Mouse (Mus musculus) megakaryocyte-erythroid progenitor cell, adult 5-6 weeks (primary cell): Measurements from ENCODE around the gene Anxa9. TPM values are rescaled to one million over a fixed set of nuclear protein-coding genes. Genes with fewer than 3 reads are reported as not detected.

Source experiments
- ATAC-seq: replicated peaks from 2 replicates; pipeline ENCODE4 v1.8.0; 2016; ENCODE audit warnings: mild to moderate bottlenecking, inconsistent platforms; ENCODE audit not compliant: severe bottlenecking, poor library complexity, low FRiP score, low TSS enrichment
- total RNA-seq, 2 experiments: library from RNA; stranded (forward) in 1 of 2; stranded (reverse) in 1 of 2; fragments of 200-1000, 215-1000 nt in 1 of 2; fragments of >200 nt in 1 of 2; fragmentation: Nextera tagmentation in 1 of 2; gene quantifications; 2 replicates each; pipeline ENCODE4 v1.2.3; 2014 to 2017

Gene Anxa9
- total RNA-seq, 2 experiments from 2014 or later, result 16.7 to 35.5 TPM

DNA sequence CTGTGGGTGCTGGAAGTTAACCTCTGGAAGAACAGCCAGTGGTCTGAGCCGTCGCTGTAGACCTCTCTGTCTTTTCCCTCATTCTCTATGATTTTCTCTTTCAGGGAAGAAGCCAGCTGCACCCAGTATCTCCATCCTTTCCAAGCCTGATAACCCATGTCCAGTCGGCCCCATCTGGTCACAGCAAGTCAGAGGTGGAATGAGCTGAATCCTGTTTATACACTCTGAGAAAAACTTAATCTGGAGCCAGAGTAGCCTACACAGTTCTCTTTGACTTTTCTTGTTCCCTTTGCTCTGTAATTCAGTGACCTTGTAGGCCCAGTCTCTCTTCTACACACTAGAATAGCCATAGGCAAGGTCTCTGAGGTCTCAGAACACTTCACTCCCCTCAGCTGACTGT lies 19.4 kb downstream of the Anxa9 start:
- ATAC-seq, result no peak

DNA sequence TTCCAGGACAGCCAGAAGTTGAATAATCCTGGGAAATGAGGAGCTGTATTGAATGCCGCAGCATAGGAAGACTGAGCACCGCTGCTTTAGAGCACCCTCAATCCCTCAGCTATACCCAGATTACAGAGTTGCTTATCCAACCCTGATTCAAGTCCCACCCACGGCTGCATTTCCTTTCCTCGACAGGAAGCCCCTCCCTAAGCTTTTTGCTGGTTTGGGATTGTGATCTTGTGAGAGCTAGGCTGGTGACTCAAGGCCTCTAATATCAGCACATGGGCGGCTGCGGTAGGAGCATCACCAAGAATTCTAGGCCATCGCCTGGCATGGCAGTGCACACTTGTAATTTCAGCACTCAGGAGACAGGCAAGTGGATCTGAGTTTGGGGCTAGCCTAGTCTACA lies 20.5 kb downstream of the Anxa9 start:
- ATAC-seq, result no peak

DNA sequence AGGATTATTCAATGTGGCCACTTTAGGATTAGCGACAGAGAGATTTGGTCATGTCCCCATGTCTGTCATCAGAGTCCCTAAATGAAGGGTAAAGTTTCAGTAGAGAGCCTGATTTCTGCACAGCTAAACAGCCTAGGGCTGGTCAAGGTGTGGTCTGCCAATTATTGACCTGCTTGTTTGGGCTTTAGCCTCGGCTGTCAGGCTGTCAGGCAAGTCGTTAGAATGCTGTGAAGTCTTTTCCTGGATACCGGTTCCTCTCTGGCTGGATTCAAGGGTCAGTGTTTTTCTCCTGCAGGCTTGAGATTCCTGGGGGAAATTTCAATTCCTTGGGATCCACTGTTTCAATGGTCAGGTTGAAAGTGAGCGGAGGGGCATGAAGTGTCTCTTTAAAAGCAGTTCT lies 21.0 kb downstream of the Anxa9 start:
- ATAC-seq, result no peak

DNA sequence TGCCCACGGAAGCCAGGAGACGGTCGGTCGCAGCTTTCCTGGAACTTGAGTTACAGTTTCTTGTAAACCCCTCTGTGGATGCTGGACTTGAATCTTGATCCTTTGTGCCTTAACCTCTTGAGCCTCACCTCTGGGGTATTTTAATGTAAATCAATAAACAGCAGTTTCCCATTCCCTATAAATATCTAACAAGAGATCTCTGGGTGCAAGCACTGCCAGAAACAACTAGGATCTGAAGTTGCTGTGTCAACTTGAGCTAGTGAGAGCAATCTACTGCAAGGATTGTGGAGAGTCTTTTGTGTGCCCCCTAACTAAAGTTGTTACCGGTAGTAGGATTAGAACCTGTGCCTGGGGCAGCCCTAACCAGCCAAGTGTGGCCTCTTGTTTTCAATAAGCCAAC lies 21.6 kb downstream of the Anxa9 start:
- ATAC-seq, result no peak

DNA sequence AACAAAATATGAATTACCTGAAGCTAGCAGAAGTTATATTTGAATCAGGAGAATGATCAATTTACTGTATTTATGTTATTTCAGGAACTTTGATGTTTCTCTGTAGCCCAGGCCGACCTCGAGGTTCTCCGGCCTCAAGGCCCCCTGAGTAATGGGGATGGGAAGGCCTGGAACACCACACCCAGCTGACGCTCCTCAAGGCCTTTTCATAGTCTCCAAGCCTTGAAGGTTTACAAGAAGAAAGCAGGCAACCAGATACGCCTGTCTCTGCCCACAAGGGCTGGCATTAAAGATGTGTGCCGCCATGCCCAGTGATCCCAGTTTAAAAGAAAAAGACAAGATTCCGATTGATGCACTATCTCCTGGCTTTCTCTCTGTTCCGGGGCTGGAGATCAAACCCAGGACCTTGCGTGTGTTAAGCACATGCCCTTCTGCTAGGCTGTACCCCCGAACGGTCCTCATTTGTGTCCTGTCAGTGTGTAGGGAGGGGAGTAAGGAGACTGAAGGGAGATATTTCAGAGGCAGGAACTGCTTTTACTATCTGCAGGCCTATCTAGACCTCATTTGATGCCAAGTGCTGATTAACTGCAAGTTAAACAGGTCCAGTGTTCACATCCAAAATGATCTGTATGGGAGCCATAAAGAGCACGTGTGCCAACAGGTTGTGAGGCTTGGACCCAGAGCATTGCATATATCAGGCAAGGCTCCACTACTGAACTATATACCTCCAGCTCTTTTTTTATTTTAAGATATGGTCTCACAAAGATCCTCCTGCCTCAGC lies 22.3 kb downstream of the Anxa9 start:
- ATAC-seq, result no peak

DNA sequence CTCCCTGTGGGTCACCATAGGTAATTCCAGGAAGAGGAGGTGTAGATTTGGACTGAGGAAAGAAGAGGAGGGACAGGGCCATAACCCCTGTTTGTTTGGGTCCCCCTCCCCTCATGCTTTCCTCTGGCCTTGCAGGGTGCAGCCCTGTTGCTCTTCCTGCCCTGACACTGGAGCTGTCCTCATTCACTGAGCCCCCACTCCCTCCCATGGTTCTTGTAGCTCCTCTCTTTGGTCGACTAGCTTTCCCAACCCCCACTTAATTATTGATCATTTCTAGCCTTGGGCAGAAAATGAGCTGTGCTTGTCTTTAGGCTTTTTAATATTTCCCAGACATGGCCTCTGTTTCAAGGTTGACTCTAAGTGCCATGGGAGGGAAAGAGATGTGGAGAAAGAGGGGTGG lies 22.9 kb downstream of the Anxa9 start:
- no peak for ATAC-seq

DNA sequence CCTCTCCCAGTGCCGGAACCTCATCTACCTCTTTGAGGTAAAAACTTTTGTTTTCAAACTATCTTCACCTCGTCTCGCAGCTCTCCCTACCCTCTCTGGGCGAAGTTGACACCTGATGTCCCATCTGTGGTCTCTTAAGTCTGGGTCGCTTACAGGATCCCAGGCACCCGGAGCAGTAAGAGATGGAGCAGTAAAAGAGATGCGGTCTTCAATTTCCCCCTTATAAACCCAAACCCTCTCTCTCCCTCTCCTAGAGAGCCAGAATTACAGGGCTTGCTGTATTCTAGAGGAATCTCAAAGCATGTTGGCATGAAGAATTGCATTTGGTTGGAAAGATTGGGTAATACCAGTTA lies 23.4 kb downstream of the Anxa9 start:
- no peak for ATAC-seq

DNA sequence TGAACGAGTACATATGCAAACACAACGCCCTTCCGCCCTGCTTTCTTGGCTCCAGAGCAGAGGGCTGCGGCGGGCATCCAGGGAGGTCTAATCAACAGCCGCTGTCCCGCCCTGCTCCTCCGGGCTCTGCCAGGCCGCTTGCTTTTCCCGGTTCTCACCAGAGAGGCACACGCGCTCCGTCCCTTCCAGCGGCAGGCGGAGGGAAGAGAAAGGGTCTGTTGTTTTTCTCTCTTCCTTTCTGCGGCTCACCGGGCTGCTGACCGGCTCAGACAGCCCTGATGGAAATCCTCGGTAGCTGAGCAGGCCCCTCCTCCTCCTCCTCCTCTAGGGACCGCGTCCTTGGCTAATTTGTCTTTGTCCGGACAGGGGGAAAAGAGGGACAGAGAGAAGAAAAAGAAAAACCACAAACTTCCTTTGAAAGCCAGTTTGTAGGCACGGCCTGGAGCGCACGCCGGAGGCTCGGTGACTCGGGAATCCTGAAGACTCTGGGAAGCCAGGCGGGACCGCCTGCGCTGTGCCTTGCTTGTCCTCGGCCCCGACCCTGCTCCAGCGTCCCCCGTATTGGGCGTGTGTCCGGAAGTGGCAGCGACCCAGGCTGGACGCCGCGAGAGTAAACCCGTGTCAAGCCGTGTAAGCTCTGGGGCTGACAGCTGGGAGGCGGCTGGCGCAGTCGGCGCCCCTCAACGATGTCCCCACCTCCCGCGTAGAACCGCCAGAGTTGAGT lies 23.9 kb downstream of the Anxa9 start:
- peak; percentile 56 for ATAC-seq

DNA sequence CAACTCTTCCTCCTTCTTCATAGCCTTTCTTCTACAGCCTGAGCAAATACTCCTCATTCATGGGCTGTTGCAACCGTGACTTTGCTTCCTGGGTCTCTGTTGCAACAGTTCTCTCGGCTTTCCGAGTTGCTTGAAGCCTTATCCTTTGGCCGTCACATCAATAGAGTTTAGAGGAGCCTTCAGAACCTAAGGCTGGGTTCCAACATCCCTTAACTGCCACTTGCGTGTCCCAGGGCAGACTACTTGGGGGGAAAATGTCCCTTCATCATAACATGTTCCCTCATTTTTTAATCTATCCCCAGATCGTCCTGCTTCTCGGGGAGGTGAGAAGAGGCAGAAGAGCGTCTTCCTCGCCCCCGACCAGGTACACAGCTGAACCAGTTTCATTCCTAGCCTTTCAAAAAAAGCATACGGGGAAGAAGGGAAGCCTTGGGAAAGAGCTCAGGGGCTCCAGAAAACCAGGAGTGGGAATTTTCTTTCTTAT lies 24.6 kb downstream of the Anxa9 start:
- ATAC-seq, result peak; percentile 7; the same call in 1 of the 2 replicates

DNA sequence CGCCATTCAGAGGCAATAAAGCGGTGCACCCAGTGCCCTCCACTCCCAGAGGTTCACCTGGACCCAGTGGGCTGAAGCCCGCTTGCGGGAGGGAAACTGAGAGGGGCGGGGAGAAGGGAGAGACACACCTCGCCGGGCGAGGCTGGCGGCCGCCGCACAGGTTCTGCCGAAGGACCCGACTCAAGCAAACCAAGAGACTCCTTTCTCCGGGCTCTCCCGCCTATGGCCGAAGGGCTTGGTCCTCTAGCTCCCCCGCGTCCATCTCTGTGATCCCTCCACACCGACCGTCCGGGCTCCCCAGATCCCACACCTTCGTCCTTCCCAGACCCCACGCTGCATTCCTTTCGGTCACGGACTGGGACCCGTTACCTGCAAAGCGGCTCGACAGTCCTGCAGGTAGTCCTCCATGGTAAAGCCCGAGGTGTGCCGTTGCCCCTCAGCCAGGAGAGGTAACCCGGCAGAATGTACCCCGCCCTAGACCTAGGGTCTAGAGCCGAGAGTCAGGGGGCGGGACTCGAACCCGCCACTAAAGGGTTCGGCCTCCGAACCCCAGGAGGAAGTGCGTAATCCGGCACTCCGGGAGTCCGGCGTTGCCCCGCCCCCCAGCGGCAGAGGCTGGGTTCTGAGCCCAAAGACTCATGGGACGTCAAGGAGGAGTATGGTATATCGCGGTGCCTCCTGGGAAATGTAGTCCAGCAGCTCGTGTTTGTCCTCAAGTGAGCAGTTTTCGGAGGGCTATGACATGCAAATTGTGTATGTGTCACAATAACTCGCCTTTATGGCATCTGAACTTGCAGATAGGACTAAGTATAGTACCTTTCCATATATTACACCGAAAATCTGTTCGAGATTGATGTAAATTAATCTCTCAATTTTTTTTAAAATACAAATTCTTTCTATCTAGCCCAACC lies 25.5 kb downstream of the Anxa9 start, which contains the start of the genes Mindy1 and Prune1:
Mindy1 (plus strand) TSS at position 130 of the 911 bp plus-strand sequence.
Prune1 (minus strand) TSS at position 861 of the 911 bp plus-strand sequence.
- ATAC-seq, result peak; percentile 75

DNA sequence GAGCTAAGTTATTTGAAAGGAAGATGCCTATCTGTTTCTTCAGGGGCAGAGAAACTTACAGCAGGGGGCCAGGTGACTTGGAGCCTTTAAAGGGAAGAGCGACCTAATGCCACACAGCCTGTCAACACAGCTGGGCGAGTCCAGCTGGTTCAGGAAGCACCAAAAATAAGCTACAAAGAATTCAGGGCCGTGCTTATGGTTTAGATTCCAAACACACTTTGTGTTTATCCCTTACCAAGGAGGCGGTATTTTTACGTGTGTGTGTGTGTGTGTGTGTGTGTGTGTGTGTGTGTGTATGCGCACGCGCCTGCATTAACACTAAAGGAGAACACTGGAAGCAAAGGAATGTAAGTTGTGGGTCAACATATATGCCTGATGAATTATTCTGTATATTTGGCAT lies 26.2 kb downstream of the Anxa9 start:
- ATAC-seq, result no peak

DNA sequence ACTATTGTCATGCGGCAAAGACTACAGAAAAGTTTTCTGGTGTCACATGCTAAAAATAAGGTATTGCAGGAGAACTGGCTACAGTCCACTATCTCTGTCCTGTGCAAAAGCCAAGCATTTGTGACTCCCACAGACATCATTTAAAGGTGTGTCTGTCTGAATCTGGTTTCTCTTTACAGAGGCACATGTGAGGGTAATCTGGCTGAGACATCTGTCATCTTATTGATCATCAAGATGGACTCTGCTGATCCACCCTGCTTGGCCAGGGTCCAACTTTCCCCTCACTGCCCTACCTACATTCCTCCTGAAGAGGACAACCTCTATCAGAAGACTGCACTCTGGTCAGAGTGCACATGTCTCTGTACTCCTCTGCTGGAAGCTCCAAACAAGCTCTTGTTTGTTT lies 29.8 kb downstream of the Anxa9 start:
- peak; percentile 23; the same call in 1 of the 2 replicates for ATAC-seq

DNA sequence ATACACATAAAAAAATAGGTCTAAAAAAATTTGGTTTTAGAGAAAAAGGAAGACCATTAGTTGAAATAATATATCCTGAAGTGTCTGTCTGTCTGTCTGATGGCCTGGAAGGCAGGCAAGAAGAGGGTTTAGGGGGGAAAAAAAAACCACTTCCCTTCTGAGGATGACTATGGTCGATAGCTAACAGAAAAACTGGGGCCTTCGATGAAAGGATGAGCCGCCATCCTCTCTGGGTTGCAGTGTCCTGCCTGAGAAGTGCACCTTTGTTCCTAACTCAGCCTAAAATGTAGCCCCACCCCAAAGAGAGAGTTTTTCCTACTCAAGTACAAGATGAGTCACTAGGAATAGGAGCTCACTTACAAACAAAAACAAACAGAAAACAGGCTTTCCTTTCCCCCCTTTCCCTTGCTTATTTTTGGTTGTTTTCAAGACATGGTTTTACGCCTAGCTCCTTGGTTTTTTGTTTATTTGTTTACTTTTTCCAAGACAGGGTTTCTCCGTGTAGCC lies 30.5 kb downstream of the Anxa9 start:
- no peak for ATAC-seq

DNA sequence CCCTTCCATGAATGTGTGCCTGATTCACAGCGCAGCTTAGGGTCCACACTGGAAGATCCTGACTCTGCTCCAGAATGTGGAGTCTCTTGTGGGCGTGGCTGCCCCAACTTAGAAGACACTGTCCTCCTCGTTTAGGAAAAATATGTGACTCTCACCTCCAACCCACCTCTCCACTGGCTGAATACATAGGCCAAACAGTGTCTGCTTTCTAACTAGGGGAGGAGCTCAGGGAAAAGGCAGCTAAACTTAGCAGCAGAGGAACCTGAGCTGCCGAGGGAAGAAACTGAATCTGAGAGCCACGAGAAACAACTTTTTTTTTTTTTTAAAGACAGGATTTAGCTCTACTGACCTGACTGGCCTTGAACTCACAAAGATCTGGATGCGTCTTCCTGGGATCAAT lies 31.8 kb downstream of the Anxa9 start:
- no peak for ATAC-seq

DNA sequence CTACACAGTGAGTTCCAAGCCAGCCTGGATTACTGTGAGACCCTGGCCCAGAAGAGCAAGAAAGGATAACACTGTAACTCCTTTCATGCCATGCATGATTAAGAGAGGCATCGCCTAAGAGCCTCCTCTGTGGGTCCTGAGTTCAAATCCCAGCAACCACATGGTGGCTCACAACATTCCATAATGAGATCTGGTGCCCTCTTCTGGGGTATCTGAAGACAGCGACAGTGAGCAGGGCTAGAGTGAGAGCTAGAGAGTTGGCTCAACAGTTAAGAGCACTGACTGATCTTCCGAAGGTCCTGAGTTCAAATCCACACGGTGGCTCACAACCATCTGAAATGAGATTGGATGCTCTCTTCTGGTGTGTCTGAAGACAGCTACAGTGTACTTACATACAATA lies 32.5 kb downstream of the Anxa9 start:
- no peak for ATAC-seq

DNA sequence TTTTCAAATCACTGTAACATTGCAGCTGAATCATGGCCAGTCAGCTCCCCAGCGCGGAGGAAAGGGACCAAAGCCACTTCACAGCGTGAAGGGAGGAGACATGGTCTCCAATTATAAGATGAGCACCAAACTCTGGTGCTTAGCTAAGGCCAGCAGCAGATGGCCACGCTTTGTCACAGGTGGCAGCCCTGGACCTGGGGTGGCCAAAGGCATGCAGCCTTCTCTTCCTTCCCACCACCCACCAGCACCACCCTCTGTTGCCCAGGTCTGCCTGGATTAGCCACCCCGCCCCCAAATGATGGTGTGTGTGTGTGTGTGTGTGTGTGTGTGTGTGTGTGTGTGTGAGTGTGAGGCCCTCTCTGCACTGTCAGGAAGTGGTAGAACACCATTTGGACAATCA lies 33.5 kb downstream of the Anxa9 start:
- no peak for ATAC-seq

DNA sequence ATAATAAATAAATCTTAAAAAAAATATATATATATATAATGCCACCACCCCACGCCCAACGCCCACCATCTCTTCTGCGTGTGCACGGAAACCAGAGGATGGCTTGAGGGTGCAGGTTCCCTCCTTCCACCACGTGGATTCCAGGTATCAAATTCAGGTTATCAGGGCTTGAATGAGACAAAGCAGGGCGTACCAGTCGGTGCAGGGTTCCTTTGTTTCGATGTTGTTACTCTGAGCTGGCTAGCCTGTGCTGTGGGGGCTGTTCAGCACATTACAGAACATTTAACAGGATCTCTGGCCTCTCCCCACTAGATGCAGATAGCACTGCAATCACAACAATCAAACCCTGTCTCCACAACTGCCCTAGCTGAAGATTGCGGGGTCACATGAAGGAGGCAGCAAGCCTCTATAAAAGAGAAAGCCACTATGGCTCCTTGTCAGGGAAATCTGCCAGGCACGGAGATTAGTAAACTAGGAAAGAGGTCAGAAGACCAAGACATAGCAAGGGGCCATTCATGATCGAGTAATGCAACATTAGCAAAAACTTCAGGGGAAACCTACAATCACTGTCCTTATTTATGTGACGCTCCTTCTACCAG lies 36.1 kb downstream of the Anxa9 start:
- ATAC-seq, result no peak

DNA sequence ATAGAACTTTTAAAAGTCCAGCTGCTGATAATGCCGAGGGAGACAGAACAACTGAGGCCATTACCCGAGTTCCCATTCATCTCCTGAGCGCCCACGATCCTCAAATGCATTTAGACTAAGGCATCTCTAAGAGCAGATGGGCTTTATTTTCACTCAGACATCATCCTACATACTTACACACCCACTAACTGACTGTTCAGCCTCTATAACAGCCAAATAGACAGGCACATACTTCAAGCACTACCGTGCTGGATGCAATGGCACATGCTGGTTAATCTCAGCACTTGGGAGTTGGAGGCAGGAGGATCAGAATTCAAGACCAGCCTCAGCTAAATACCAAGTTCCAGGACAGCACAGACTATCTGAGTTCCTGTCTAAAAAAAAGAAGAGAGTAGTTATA lies 37.2 kb downstream of the Anxa9 start:
- no peak for ATAC-seq

DNA sequence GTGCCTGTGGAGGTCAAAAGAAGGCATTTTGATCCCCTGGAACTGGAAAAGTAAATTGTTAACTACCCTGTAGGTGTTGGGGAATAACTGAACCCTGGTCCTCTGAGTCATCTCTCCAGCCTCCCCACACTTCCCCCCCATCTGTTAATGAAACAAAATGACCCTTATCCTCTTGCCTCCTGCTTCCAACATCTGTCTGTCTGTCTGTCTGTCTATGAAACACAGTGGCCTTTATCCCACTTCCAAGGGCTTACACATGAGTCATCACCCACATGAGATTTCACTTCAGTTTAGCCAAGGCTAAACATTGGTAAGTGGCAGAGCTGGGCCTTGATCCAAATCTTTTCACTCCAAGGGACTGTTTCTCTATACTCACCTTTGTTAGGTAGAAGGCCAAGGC lies 39.1 kb downstream of the Anxa9 start:
- ATAC-seq, result no peak
